13 mouse cellular contexts compared by ENCODE assay signal in the genomic region with DNA sequence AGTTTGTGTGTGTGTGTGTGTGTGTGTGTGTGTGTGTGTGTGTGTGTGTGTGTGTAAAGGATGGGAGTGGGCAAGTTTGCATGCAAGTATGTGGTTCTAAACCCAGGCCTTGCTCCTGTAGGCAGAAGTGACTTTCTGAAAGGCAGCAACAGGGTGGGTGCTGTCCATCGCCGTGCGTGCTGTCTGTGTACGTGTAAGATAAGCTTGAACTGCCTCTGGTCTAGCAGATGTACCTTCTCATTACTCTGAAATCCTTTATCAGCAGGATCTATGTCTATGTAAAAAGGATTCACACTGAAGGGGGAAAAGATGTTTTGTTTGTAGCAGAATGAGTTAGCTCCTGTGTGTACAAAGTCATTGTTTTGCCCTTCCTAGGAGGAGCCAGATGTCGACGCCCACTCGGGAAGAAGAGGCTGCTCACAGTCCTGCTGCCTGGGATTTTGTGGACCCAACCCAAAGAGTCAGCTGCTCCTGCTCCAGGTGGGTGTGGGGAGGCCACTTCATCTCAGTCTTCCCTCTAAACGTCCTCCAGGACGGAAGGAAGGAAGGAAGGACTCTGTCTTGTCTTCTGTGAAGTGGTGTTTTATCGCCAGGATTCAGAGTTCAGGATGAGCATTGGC.
A peak's percentile ranks its signal among the peaks of the same experiment; 100 is the strongest.
DNase-seq lines count a peak whose midpoint lies in the region; ATAC-seq lines count a peak whose summit lies in the region.
"Had no signal": no experiment of that assay in that cellular context is flagged by ENCODE, and none has a peak within 500 bp of the region (broad histone marks: within the 10 kb centered on the region; RNA-seq: fewer than 3 reads in every experiment).

No protein-coding gene starts in this region.

- no peak for ATAC-seq in kidney, embryonic 15.5 days (replicated peaks; ENCODE audit: low FRiP score)
- ATAC-seq in liver, embryonic 15.5 days (ENCODE audit: insufficient read depth), result peak; percentile 88
- ATAC-seq in monocyte, adult 5-6 weeks (replicated peaks; ENCODE audit: insufficient number of reproducible peaks, low FRiP score, low TSS enrichment, poor library complexity, severe bottlenecking), result no peak
- ATAC-seq: forebrain, embryonic 15.5 days had no signal

- no peak overlapping the region for H3K4me3 ChIP-seq in kidney, embryonic 15.5 days (replicated peaks)
- H3K4me3 ChIP-seq in liver, embryonic 15.5 days (replicated peaks), result no peak overlapping the region
- H3K4me3 ChIP-seq: forebrain, embryonic 15.5 days; gastrocnemius, adult 2 months; midbrain, embryonic 12.5 days had no signal

- H3K27ac ChIP-seq in kidney, embryonic 15.5 days, result no peak overlapping the region
- H3K27ac ChIP-seq in liver, embryonic 15.5 days (replicated peaks), result no peak overlapping the region
- H3K27ac ChIP-seq: forebrain, embryonic 15.5 days; midbrain, embryonic 12.5 days had no signal

- H3K36me3 ChIP-seq in kidney, embryonic 15.5 days, result peaks cover 74% of the 10 kb centered on the region
- peaks cover 95% of the 10 kb centered on the region for H3K36me3 ChIP-seq in liver, embryonic 15.5 days (replicated peaks)

- no peak overlapping the region for H3K4me2 ChIP-seq in kidney, embryonic 15.5 days
- H3K4me2 ChIP-seq in liver, embryonic 15.5 days, result 0 out of 2 replicates have a peak overlapping the region, but pooled peaks have one; percentile 8
- H3K4me2 ChIP-seq: forebrain, embryonic 15.5 days; midbrain, embryonic 12.5 days had no signal

- peak; percentile 31 for DNase-seq in kidney, postnatal 14 days
- DNase-seq in brain, adult 2 months (ENCODE audit: low read depth, low spot score), result peak; percentile 64
- DNase-seq in lung, postnatal 36 days, result peak; percentile 56
- no peak for DNase-seq in gastrocnemius, postnatal 4 days (ENCODE audit: low spot score in 2 of 2)
- DNase-seq in layer of hippocampus, adult 9-11 months, result no peak
- DNase-seq: adrenal gland, postnatal 14 days; gastrocnemius, adult 2 months; right cerebral cortex, postnatal 25 days had no signal

- WGBS in kidney, embryonic 15.5 days, result 74% methylated on average over 10 of the region's 10 CpGs
- WGBS in liver, embryonic 15.5 days (ENCODE audit: insufficient replicate concordance), result 44% methylated on average over 10 of the region's 10 CpGs

- no peaks in the 10 kb centered on the region for H3K27me3 ChIP-seq in kidney, embryonic 15.5 days
- no peaks in the 10 kb centered on the region for H3K27me3 ChIP-seq in liver, embryonic 15.5 days
- H3K27me3 ChIP-seq: forebrain, embryonic 15.5 days; midbrain, embryonic 12.5 days had no signal

- H3K4me1 ChIP-seq in kidney, embryonic 15.5 days, result 0 out of 2 replicates have a peak, but pooled peaks cover 2% of the 10 kb centered on the region
- peaks cover 17% of the 10 kb centered on the region for H3K4me1 ChIP-seq in liver, embryonic 15.5 days (replicated peaks)
- H3K4me1 ChIP-seq: forebrain, embryonic 15.5 days; midbrain, embryonic 12.5 days had no signal

- H3K9me3 ChIP-seq in kidney, embryonic 15.5 days (replicated peaks), result no peaks in the 10 kb centered on the region
- no peaks in the 10 kb centered on the region for H3K9me3 ChIP-seq in liver, embryonic 15.5 days (replicated peaks)
- H3K9me3 ChIP-seq: forebrain, embryonic 15.5 days; midbrain, embryonic 12.5 days had no signal

- no peak overlapping the region for H3K9ac ChIP-seq in kidney, embryonic 15.5 days
- H3K9ac ChIP-seq in liver, embryonic 15.5 days, result no peak overlapping the region
- H3K9ac ChIP-seq: forebrain, embryonic 15.5 days; midbrain, embryonic 12.5 days had no signal

Comparison
In these comparisons a context has a peak if more than half of its experiments do, and no peak if none do; other contexts are left out.
1. DNase-seq: peak in kidney, postnatal 14 days (single experiment), brain, adult 2 months (single experiment) and lung, postnatal 36 days (single experiment); none in gastrocnemius, postnatal 4 days (0 of 2) and layer of hippocampus, adult 9-11 months (single experiment).